Mouse (Mus musculus): ENCODE data around the gene Zfp385a. TPM values are rescaled to one million over a fixed set of nuclear protein-coding genes. Genes with fewer than 3 reads are reported as not detected.

Zfp385a gene
- polyA plus RNA-seq, 1 experiment from 2014 or later, result 3.1 TPM

DNA sequence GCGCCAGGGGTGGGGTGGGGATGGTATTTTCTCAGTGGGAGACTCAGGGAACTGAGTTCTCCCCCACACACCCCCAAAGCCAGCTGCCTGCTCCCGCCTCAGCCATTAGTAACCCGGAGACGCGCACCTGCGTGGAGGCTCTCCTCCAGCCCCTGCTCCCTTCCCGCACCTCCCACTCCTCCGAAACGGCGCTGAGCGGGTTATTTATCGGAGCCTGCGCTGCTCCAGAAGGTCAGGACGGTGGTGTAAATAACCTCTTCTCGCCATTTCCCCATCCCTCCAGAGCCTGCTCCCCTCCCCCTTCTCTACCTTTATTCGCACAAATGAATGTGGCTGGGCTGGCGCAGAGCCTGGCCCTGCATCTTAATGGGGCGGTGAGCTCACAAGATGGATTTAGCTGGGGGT, 39.8 kb downstream of the Zfp385a start:
- Histone ChIP-seq H3K36me3 (ENCODE audit: control insufficient read depth, insufficient read depth) (peaks cover 46% of the 10 kb centered on the region), H3K9ac (ENCODE audit: low read depth, low read length) (no peak overlapping the region), H3K4me3 (ENCODE audit: low read depth, low read length) (no peak overlapping the region), H3K27ac (ENCODE audit: low read depth, low read length) (peak overlapping the region; percentile 1; the same call in 1 of the 2 replicates), H3K4me2 (replicated peaks; ENCODE audit: low read depth) (no peak overlapping the region), H3K4me1 (replicated peaks; ENCODE audit: control insufficient read depth, insufficient read depth, low read length) (peaks cover 7% of the 10 kb centered on the region), H3K27me3 (replicated peaks; ENCODE audit: control insufficient read depth, insufficient read depth, low read length) (no peaks in the 10 kb centered on the region), H3K9me3 (ENCODE audit: control insufficient read depth) (no peaks in the 10 kb centered on the region)
- no peak for ATAC-seq
- 49% methylated on average over 18 of the region's 18 CpGs for WGBS
- no peak for TF ChIP-seq CTCF (IDR thresholded peaks at IDR 0.05; ENCODE audit: low read depth)

DNA sequence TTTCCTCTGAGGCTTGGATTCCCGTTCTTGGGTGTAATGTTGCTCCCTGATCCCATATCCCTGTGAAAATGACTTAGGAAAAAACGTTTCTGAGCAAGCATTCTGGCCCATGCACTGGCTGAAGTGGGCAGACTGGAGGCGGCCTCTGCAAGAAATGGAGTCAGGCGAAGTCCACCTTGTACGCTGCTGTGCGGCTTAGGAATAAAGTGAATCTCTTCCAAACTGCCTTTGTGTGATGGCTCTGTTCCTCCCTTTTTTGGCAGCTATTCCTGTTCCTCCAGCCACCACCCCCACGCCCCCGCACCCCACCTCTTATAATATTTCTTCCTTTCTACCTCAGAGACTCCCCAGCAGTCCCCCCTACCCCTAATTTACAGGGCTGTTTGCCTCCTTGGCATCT, 40.2 kb downstream of the Zfp385a start:
- Histone ChIP-seq H3K9ac (ENCODE audit: low read depth, low read length) (no peak overlapping the region), H3K36me3 (ENCODE audit: control insufficient read depth, insufficient read depth) (peaks cover 46% of the 10 kb centered on the region), H3K9me3 (ENCODE audit: control insufficient read depth) (no peaks in the 10 kb centered on the region), H3K27ac (ENCODE audit: low read depth, low read length) (peak overlapping the region; percentile 1; the same call in 1 of the 2 replicates), H3K4me1 (replicated peaks; ENCODE audit: control insufficient read depth, insufficient read depth, low read length) (peaks cover 7% of the 10 kb centered on the region), H3K4me3 (ENCODE audit: low read depth, low read length) (no peak overlapping the region), H3K27me3 (replicated peaks; ENCODE audit: control insufficient read depth, insufficient read depth, low read length) (no peaks in the 10 kb centered on the region), H3K4me2 (replicated peaks; ENCODE audit: low read depth) (no peak overlapping the region)
- TF ChIP-seq CTCF (IDR thresholded peaks at IDR 0.05; ENCODE audit: low read depth), result no peak
- 68% methylated on average over 8 of the region's 8 CpGs for WGBS
- no peak for ATAC-seq

GRCm38 (mm10) chr15:103298861-103299616, 40.9 kb downstream of the Zfp385a start:
- no peak overlapping the region for H3K9ac ChIP-seq (ENCODE audit: low read depth, low read length)
- no peaks in the 10 kb centered on the region for H3K9me3 ChIP-seq (ENCODE audit: control insufficient read depth)
- 80% methylated on average over 5 of the region's 5 CpGs for WGBS
- TF ChIP-seq CTCF (IDR thresholded peaks at IDR 0.05; ENCODE audit: low read depth), result no peak
- no peak overlapping the region for H3K4me2 ChIP-seq (replicated peaks; ENCODE audit: low read depth)
- H3K4me1 ChIP-seq (replicated peaks; ENCODE audit: control insufficient read depth, insufficient read depth, low read length), result peaks cover 3% of the 10 kb centered on the region; the same call in 1 of the 2 replicates
- no peaks in the 10 kb centered on the region for H3K27me3 ChIP-seq (replicated peaks; ENCODE audit: control insufficient read depth, insufficient read depth, low read length)
- H3K36me3 ChIP-seq (ENCODE audit: control insufficient read depth, insufficient read depth), result peaks cover 46% of the 10 kb centered on the region
- H3K27ac ChIP-seq (ENCODE audit: low read depth, low read length), result 0 out of 2 replicates have a peak overlapping the region, but pooled peaks have one; percentile 15
- H3K4me3 ChIP-seq (ENCODE audit: low read depth, low read length), result no peak overlapping the region
- no peak for ATAC-seq

- H3K4me1 ChIP-seq (replicated peaks; ENCODE audit: control insufficient read depth, insufficient read depth, low read length), result peaks cover 3% of the 10 kb centered on the region; the same call in 1 of the 2 replicates
Observed at GRCm38 (mm10) chr15:103298026-103298425, 41.9 kb downstream of the Zfp385a start.

DNA sequence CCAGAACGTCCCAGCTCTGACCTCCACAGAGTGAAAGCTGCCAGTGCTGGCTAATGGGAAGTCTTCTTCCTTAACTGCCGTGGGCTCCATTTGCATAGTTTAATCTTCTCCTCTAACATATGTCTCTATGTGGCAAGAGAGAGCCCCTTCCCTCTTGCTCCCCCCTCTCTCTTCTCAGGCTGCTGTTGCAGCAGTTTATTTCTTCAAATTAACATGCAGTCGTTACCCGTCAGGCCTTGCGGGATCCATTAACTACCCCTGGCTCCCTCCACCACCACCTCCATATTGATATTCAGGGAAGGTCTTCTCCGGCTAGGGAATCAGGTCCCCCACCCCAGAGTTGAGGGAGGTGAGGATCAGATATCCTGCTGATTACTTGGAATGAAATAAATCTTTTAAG, 42.6 kb downstream of the Zfp385a start:
- Histone ChIP-seq H3K4me2 (replicated peaks; ENCODE audit: low read depth) (no peak overlapping the region), H3K4me3 (ENCODE audit: low read depth, low read length) (no peak overlapping the region), H3K36me3 (ENCODE audit: control insufficient read depth, insufficient read depth) (peaks cover 63% of the 10 kb centered on the region), H3K27ac (ENCODE audit: low read depth, low read length) (no peak overlapping the region), H3K27me3 (replicated peaks; ENCODE audit: control insufficient read depth, insufficient read depth, low read length) (no peaks in the 10 kb centered on the region), H3K4me1 (replicated peaks; ENCODE audit: control insufficient read depth, insufficient read depth, low read length) (peaks cover 3% of the 10 kb centered on the region; the same call in 1 of the 2 replicates), H3K9me3 (ENCODE audit: control insufficient read depth) (no peaks in the 10 kb centered on the region), H3K9ac (ENCODE audit: low read depth, low read length) (no peak overlapping the region)
- 79% methylated on average over 6 of the region's 6 CpGs for WGBS
- no peak for ATAC-seq
- TF ChIP-seq CTCF (IDR thresholded peaks at IDR 0.05; ENCODE audit: low read depth), result no peak

More at GRCm38 (mm10) chr15:103298026-103298425, 41.9 kb downstream of the Zfp385a start:
- Histone ChIP-seq H3K9ac (ENCODE audit: low read depth, low read length) (no peak overlapping the region), H3K4me3 (ENCODE audit: low read depth, low read length) (no peak overlapping the region), H3K36me3 (ENCODE audit: control insufficient read depth, insufficient read depth) (peaks cover 56% of the 10 kb centered on the region), H3K27ac (ENCODE audit: low read depth, low read length) (no peak overlapping the region), H3K4me2 (replicated peaks; ENCODE audit: low read depth) (no peak overlapping the region), H3K27me3 (replicated peaks; ENCODE audit: control insufficient read depth, insufficient read depth, low read length) (no peaks in the 10 kb centered on the region), H3K9me3 (ENCODE audit: control insufficient read depth) (no peaks in the 10 kb centered on the region)
- ATAC-seq, result no peak
- WGBS, result 84% methylated on average over 3 of the region's 3 CpGs
- TF ChIP-seq CTCF (IDR thresholded peaks at IDR 0.05; ENCODE audit: low read depth), result no peak

GRCm38 (mm10) chr15:103295851-103296250, 44.0 kb downstream of the Zfp385a start:
- ATAC-seq, result no peak
- WGBS, result 36% methylated on average over 5 of the region's 5 CpGs
- no peaks in the 10 kb centered on the region for H3K27me3 ChIP-seq (replicated peaks; ENCODE audit: control insufficient read depth, insufficient read depth, low read length)
- H3K4me1 ChIP-seq (replicated peaks; ENCODE audit: control insufficient read depth, insufficient read depth, low read length), result no peaks in the 10 kb centered on the region; the same call in 1 of the 2 replicates
- no peak overlapping the region for H3K4me3 ChIP-seq (ENCODE audit: low read depth, low read length)
- no peak overlapping the region for H3K4me2 ChIP-seq (replicated peaks; ENCODE audit: low read depth)
- no peaks in the 10 kb centered on the region for H3K9me3 ChIP-seq (ENCODE audit: control insufficient read depth)
- TF ChIP-seq CTCF (IDR thresholded peaks at IDR 0.05; ENCODE audit: low read depth), result no peak
- no peak overlapping the region for H3K9ac ChIP-seq (ENCODE audit: low read depth, low read length)
- no peak overlapping the region for H3K27ac ChIP-seq (ENCODE audit: low read depth, low read length)
- H3K36me3 ChIP-seq (ENCODE audit: control insufficient read depth, insufficient read depth), result peaks cover 73% of the 10 kb centered on the region

All from intestine, postnatal 0 days (tissue).